Mouse (Mus musculus) central nervous system, embryonic 11.5 days (tissue): ENCODE data around the gene Grasp. TPM values are rescaled to one million over a fixed set of nuclear protein-coding genes. Genes with fewer than 3 reads are reported as not detected.

Source experiments
- polyA plus RNA-seq: library from polyadenylated mRNA; depleted of rRNA; stranded (reverse); fragments of >200 nt; gene quantifications from 2 replicates; pipeline ENCODE4 v1.2.3, GENCODE M21; 2012; rRNA removed

Grasp gene
- polyA plus RNA-seq: 13.0 and 13.8 TPM in 2 replicates

GRCm38 (mm10) chr15:101224006-101224906 is at the start of gene Grasp:
Gene Grasp, plus strand, starts transcription at chr15:101224188.

DNA sequence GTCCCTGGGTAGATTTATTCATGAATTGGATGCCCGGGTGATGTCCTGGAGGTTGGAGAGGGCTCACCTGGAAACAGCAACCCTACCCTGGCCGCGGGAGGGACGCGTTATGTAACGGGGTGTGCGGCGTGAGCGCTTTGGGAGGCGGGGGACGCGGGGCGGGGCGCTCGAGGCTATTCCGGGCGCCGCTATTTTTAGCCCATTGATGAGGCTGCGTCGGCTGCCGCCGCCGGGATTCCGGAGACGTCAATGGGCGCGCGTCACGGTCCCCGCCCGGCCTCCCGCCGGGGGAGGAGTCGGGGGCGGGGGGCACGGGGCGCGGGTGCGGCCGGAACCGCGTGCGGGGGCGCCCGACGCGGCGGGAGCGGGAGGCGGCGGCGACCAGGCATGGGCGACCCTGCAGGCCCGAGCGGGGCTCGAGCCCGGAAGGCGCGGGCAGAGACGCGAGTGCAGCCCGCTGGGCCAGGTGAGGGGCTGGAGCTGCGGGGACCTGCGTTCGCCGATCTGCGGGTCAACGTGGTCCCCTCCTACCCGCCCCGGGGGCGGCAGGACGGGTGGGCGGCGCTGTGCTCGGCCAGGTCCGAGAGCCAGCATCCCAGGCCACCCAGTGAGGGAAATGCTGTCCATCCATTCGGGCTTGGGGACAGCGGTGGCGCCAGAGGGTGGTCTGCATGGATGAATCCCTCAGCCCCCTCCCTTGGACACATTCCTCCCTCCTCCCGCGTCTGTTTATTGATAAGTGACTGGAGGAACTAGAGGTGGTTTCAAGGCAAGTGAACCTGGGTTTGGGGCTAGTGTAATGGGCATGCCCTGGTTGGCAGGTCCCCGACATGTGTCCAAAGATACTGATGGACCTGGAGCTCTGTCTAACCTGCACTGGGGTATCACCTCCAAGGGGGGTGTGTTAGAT is 30.2 kb downstream of the Grasp start, which contains the start of gene Nr4a1:
Gene Nr4a1, plus strand, starts transcription at position 384 of the 910 bp plus-strand sequence.

Other genes with a start within 250 kb of the Grasp start
- 0.16 TPM in 1 of 2 replicates, not detected in the other for gene Gm47841, start 176.8 kb upstream of the Grasp start, polyA plus RNA-seq
- gene Fignl2, start 145.6 kb upstream of the Grasp start, polyA plus RNA-seq: 10.5 and 10.7 TPM in 2 replicates
- 0.04 TPM in 1 of 2 replicates, not detected in the other for gene Ankrd33, start 108.4 kb upstream of the Grasp start, polyA plus RNA-seq
- gene Acvrl1, start 95.7 kb upstream of the Grasp start, polyA plus RNA-seq: 8.9 and 10.6 TPM in 2 replicates
- 28.3 and 29.9 TPM in 2 replicates for gene Acvr1b, start 50.1 kb upstream of the Grasp start, polyA plus RNA-seq
- gene Nr4a1, start 30.1 kb downstream of the Grasp start, polyA plus RNA-seq: 3.0 and 6.0 TPM in 2 replicates
- 51.6 and 56.7 TPM in 2 replicates for gene Atg101, start 60.1 kb downstream of the Grasp start, polyA plus RNA-seq
- 0.28 and 1.3 TPM in 2 replicates for gene 6030408B16Rik, start 69.0 kb downstream of the Grasp start, polyA plus RNA-seq
- 0.17 and 0.30 TPM in 2 replicates for gene Krt80, start 146.0 kb downstream of the Grasp start, polyA plus RNA-seq
- 6.8 and 9.1 TPM in 2 replicates for gene Krt7, start 186.9 kb downstream of the Grasp start, polyA plus RNA-seq
- gene Krt87, start 214.6 kb downstream of the Grasp start, polyA plus RNA-seq: 0.06 and 0.27 TPM in 2 replicates
- not detected in 2 replicates for gene Krt88, start 223.6 kb downstream of the Grasp start, polyA plus RNA-seq
- not detected in 2 replicates for gene Krt81, start 239.6 kb downstream of the Grasp start, polyA plus RNA-seq
- gene Krt86, start 249.3 kb downstream of the Grasp start, polyA plus RNA-seq: not detected in 2 replicates